Mouse (Mus musculus) olfactory bulb, adult 2 months (tissue): ENCODE measurements around the gene Peak1. TPM values are rescaled to one million over a fixed set of nuclear protein-coding genes. Genes with fewer than 3 reads are reported as not detected.

Experiments
- H3K27ac ChIP-seq: fragments of 200-500 bp; 2 replicates; pipeline ENCODE4 v1.5.1; 2012; ENCODE audit warnings: low read depth, low read length; ENCODE audit not compliant: insufficient read depth
- H3K4me1 ChIP-seq: fragments of 200-500 bp; 2 replicates; pipeline ENCODE4 v1.6.1; 2012; ENCODE audit warnings: low read length; ENCODE audit not compliant: control insufficient read depth, insufficient read depth
- H3K4me3 ChIP-seq: fragments of 200-500 bp; 2 replicates; pipeline ENCODE4 v1.5.1; 2012; ENCODE audit warnings: mild to moderate bottlenecking, low read depth, low read length, moderate library complexity; ENCODE audit not compliant: insufficient read depth
- CTCF ChIP-seq: fragments of 200-500 bp; IDR thresholded peaks from 2 replicates; pipeline ENCODE4 v1.5.1; 2012; ENCODE audit warnings: low read depth, mild to moderate bottlenecking, low read length, moderate library complexity; ENCODE audit not compliant: insufficient read depth
- POLR2A ChIP-seq: fragments of 200-500 bp; IDR thresholded peaks from 2 replicates; pipeline ENCODE4 v1.6.1; 2012; ENCODE audit warnings: mild to moderate bottlenecking, low read depth, low read length, moderate library complexity; ENCODE audit not compliant: insufficient read depth
- WGBS: fragments of 180-500 bp; shearing (Covaris S2); methylation state at CpG from one replicate; pipeline ENCODE4 v1.1.7; 2018; 5-methylcytosine and 5-hydroxymethylcytosine counted together
- polyA plus RNA-seq: library from polyadenylated mRNA; stranded (reverse); fragments of >200 nt; gene quantifications from 2 replicates; pipeline ENCODE4 v1.2.4, GENCODE M21; 2012; ENCODE audit warnings: low replicate concordance; ENCODE audit not compliant: missing spikeins, insufficient read depth, insufficient read length

Gene Peak1
- polyA plus RNA-seq: not detected in 2 replicates

- WGBS: under 1% methylated on average over 56 of the region's 59 CpGs
- H3K4me3 ChIP-seq: peak within 1 kb of the TSS; percentile 79
- peaks cover 7% of the 10 kb centered on the region for H3K4me1 ChIP-seq
- TF ChIP-seq POLR2A (no peak), CTCF (no peak)
- H3K27ac ChIP-seq: peak within 1 kb of the TSS; percentile 95
These were observed at the start of gene Peak1, which contains the start of gene Hmg20a for GRCm38 (mm10) chr9:56417948-56418737. Peak1 (minus strand) TSS chr9:56418067. Hmg20a (plus strand) TSS chr9:56418609.

GRCm38 (mm10) chr9:56466251-56466650 lies 48.4 kb upstream of the Peak1 start:
- H3K4me3 ChIP-seq: no peak overlapping the region
- H3K4me1 ChIP-seq: peaks cover 14% of the 10 kb centered on the region
- WGBS: 89% methylated on average over 4 of the region's 4 CpGs
- no peak for TF ChIP-seq CTCF
- TF ChIP-seq POLR2A: no peak
- H3K27ac ChIP-seq: no peak overlapping the region

GRCm38 (mm10) chr9:56464863-56465654 lies 47.2 kb upstream of the Peak1 start:
- 29% methylated on average over 23 of the region's 23 CpGs for WGBS
- Histone ChIP-seq H3K27ac (no peak overlapping the region; the same call in 1 of the 2 replicates), H3K4me3 (no peak overlapping the region)

GRCm38 (mm10) chr9:56463686-56464515 lies 46.0 kb upstream of the Peak1 start:
- Histone ChIP-seq H3K4me1 (peaks cover 14% of the 10 kb centered on the region), H3K4me3 (no peak overlapping the region), H3K27ac (no peak overlapping the region)
- TF ChIP-seq POLR2A (no peak), CTCF (no peak)
- 64% methylated on average over 4 of the region's 4 CpGs for WGBS

More at GRCm38 (mm10) chr9:56464863-56465654, 47.2 kb upstream of the Peak1 start:
- TF ChIP-seq POLR2A: no peak
- TF ChIP-seq CTCF: no peak
- peaks cover 14% of the 10 kb centered on the region for H3K4me1 ChIP-seq

- WGBS: 78% methylated on average over 2 of the region's 2 CpGs
- no peak for TF ChIP-seq POLR2A
- peaks cover 14% of the 10 kb centered on the region for H3K4me1 ChIP-seq
- no peak overlapping the region for H3K4me3 ChIP-seq
- no peak overlapping the region for H3K27ac ChIP-seq
These were observed 45.2 kb upstream of the Peak1 start for GRCm38 (mm10) chr9:56463046-56463445.

- TF ChIP-seq CTCF: no peak
- no peak for TF ChIP-seq POLR2A
- peaks cover 14% of the 10 kb centered on the region for H3K4me1 ChIP-seq
- 72% methylated on average over 1 of the region's 1 CpGs for WGBS
- H3K27ac ChIP-seq: no peak overlapping the region
- H3K4me3 ChIP-seq: no peak overlapping the region
These were observed 44.7 kb upstream of the Peak1 start for GRCm38 (mm10) chr9:56462606-56463005.

- 34% methylated on average over 5 of the region's 5 CpGs for WGBS
- TF ChIP-seq POLR2A: no peak
- no peak for TF ChIP-seq CTCF
- Histone ChIP-seq H3K4me1 (peaks cover 11% of the 10 kb centered on the region), H3K4me3 (no peak overlapping the region), H3K27ac (no peak overlapping the region)
These were observed 43.1 kb upstream of the Peak1 start for GRCm38 (mm10) chr9:56460987-56461386.

- WGBS: 91% methylated on average over 3 of the region's 3 CpGs
These were observed 38.6 kb upstream of the Peak1 start for GRCm38 (mm10) chr9:56456426-56456825.

More at GRCm38 (mm10) chr9:56456426-56456825, 38.6 kb upstream of the Peak1 start:
- H3K4me1 ChIP-seq: no peaks in the 10 kb centered on the region; the same call in 1 of the 2 replicates
- TF ChIP-seq CTCF: no peak
- TF ChIP-seq POLR2A: no peak
- no peak overlapping the region for H3K4me3 ChIP-seq
- H3K27ac ChIP-seq: no peak overlapping the region
